8 mouse cellular contexts compared by ENCODE assay signal in genomic region chr7:44898607-44899006, GRCm38 (mm10). TPM values are rescaled to one million over a fixed set of nuclear protein-coding genes. Genes with fewer than 3 reads are reported as not detected.
DNase-seq lines count a peak whose midpoint lies in the region; ATAC-seq lines count a peak whose summit lies in the region.

No protein-coding gene starts in this region.

- no peak overlapping the region for H3K9ac ChIP-seq in forebrain, embryonic 15.5 days (replicated peaks)
- peak overlapping the region; percentile 10; the same call in 1 of the 2 replicates for H3K9ac ChIP-seq in liver, embryonic 12.5 days

- no peak for DNase-seq in forebrain, embryonic 10.5 days (ENCODE audit: extremely low spot score, low spot score)
- peak; percentile 38 for DNase-seq in right cerebral cortex, postnatal 14 days
- DNase-seq in right cerebral cortex, postnatal 36 days (ENCODE audit: low spot score in 2 of 2) = no peak
- peak; percentile 30 to 51 for DNase-seq in heart, postnatal 10 days
- peak; percentile 40 for DNase-seq in yolk sac, embryonic 10.5 days (ENCODE audit: low spot score)
- DNase-seq in left cerebral cortex, adult 18-20 months (ENCODE audit: low spot score in 2 of 2) = no peak

- peak overlapping the region; percentile 25 for H3K4me3 ChIP-seq in forebrain, embryonic 10.5 days
- H3K4me3 ChIP-seq in forebrain, embryonic 15.5 days = no peak overlapping the region
- H3K4me3 ChIP-seq in liver, embryonic 12.5 days = no peak overlapping the region; the same call in 1 of the 2 replicates

- H3K27me3 ChIP-seq in forebrain, embryonic 10.5 days (ENCODE audit: poor library complexity, severe bottlenecking) = no peaks in the 10 kb centered on the region
- H3K27me3 ChIP-seq in forebrain, embryonic 15.5 days = no peaks in the 10 kb centered on the region
- H3K27me3 ChIP-seq in liver, embryonic 12.5 days (replicated peaks) = no peaks in the 10 kb centered on the region

- intact Hi-C loops in heart, postnatal 10 days (cut with DNase I) = loop anchor here (5.0 kb wide), 1 partner anchor 54 kb away; no protein-coding TSS in a partner anchor

- peaks cover 61% of the 10 kb centered on the region for H3K36me3 ChIP-seq in forebrain, embryonic 10.5 days (replicated peaks)
- peaks cover 28% of the 10 kb centered on the region for H3K36me3 ChIP-seq in forebrain, embryonic 15.5 days
- peaks cover 52% of the 10 kb centered on the region for H3K36me3 ChIP-seq in liver, embryonic 12.5 days

- WGBS in forebrain, embryonic 10.5 days = 32% methylated on average over 19 of the region's 19 CpGs
- WGBS in forebrain, embryonic 15.5 days = 37% methylated on average over 19 of the region's 19 CpGs
- WGBS in liver, embryonic 12.5 days (ENCODE audit: insufficient replicate concordance) = 34% methylated on average over 19 of the region's 19 CpGs

- H3K27ac ChIP-seq in forebrain, embryonic 10.5 days = peak overlapping the region; percentile 54
- no peak overlapping the region for H3K27ac ChIP-seq in forebrain, embryonic 15.5 days (replicated peaks)
- peak overlapping the region; percentile 59 for H3K27ac ChIP-seq in liver, embryonic 12.5 days

- no peak for ATAC-seq in forebrain, embryonic 15.5 days (replicated peaks)
- ATAC-seq in liver, embryonic 12.5 days = peak; percentile 48

- no peak overlapping the region for H3K4me2 ChIP-seq in forebrain, embryonic 15.5 days (replicated peaks)
- H3K4me2 ChIP-seq in liver, embryonic 12.5 days = peak overlapping the region; percentile 48

- peaks cover 77% of the 10 kb centered on the region for H3K4me1 ChIP-seq in forebrain, embryonic 10.5 days
- H3K4me1 ChIP-seq in forebrain, embryonic 15.5 days = peaks cover 56% of the 10 kb centered on the region
- H3K4me1 ChIP-seq in liver, embryonic 12.5 days = peaks cover 75% of the 10 kb centered on the region

- H3K9me3 ChIP-seq in forebrain, embryonic 10.5 days = no peaks in the 10 kb centered on the region
- H3K9me3 ChIP-seq in forebrain, embryonic 15.5 days = no peaks in the 10 kb centered on the region
- no peaks in the 10 kb centered on the region for H3K9me3 ChIP-seq in liver, embryonic 12.5 days (replicated peaks)

RNA-seq across cellular contexts. Expression of gene Fuz, which starts 2.7 kb away (rescaled TPM):
- 24.8 and 25.0 TPM in 2 replicates for polyA plus RNA-seq in forebrain, embryonic 10.5 days (2016; fragmentation: Nextera tagmentation; extraction: Ambion mirVana)
- polyA plus RNA-seq in forebrain, embryonic 15.5 days (2015; fragmentation: Nextera tagmentation; extraction: Ambion mirVana) = 20.6 and 22.1 TPM in 2 replicates
- 10 to 100 TPM; 12.2 to 18.2 TPM for total RNA-seq in heart, postnatal 10 days (2021)
- 9.0 and 11.4 TPM in 2 replicates for polyA plus RNA-seq in liver, embryonic 12.5 days (2016; fragmentation: Nextera tagmentation; extraction: Ambion mirVana)
- 10 to 100 TPM; 22.2 to 24.2 TPM for total RNA-seq in left cerebral cortex, adult 18-20 months (2021)

RNA-seq across cellular contexts. Expression of gene Med25, which starts 6.1 kb away (rescaled TPM):
- polyA plus RNA-seq in forebrain, embryonic 10.5 days (2016; fragmentation: Nextera tagmentation; extraction: Ambion mirVana) = 175 and 185 TPM in 2 replicates
- polyA plus RNA-seq in forebrain, embryonic 15.5 days (2015; fragmentation: Nextera tagmentation; extraction: Ambion mirVana) = 164 and 166 TPM in 2 replicates
- total RNA-seq in heart, postnatal 10 days (2021) = 10 to 100 TPM; 67.7 to 77.1 TPM
- 60.4 and 61.0 TPM in 2 replicates for polyA plus RNA-seq in liver, embryonic 12.5 days (2016; fragmentation: Nextera tagmentation; extraction: Ambion mirVana)
- 10 to 100 TPM; 85.9 to 94.9 TPM for total RNA-seq in left cerebral cortex, adult 18-20 months (2021)

RNA-seq across cellular contexts. Expression of gene Ptov1, which starts 29.0 kb away (rescaled TPM):
- 415 and 438 TPM in 2 replicates for polyA plus RNA-seq in forebrain, embryonic 10.5 days (2016; fragmentation: Nextera tagmentation; extraction: Ambion mirVana)
- polyA plus RNA-seq in forebrain, embryonic 15.5 days (2015; fragmentation: Nextera tagmentation; extraction: Ambion mirVana) = 583 and 618 TPM in 2 replicates
- 100 to 1,000 TPM; 189 to 196 TPM for total RNA-seq in heart, postnatal 10 days (2021)
- polyA plus RNA-seq in liver, embryonic 12.5 days (2016; fragmentation: Nextera tagmentation; extraction: Ambion mirVana) = 114 and 121 TPM in 2 replicates
- total RNA-seq in left cerebral cortex, adult 18-20 months (2021) = 100 to 1,000 TPM; 280 to 295 TPM

RNA-seq across cellular contexts. Expression of gene Ap2a1, which starts 30.7 kb away (rescaled TPM):
- 69.1 and 69.5 TPM in 2 replicates for polyA plus RNA-seq in forebrain, embryonic 10.5 days (2016; fragmentation: Nextera tagmentation; extraction: Ambion mirVana)
- polyA plus RNA-seq in forebrain, embryonic 15.5 days (2015; fragmentation: Nextera tagmentation; extraction: Ambion mirVana) = 105 and 107 TPM in 2 replicates
- total RNA-seq in heart, postnatal 10 days (2021) = 10 to 100 TPM; 90.9 to 91.1 TPM
- polyA plus RNA-seq in liver, embryonic 12.5 days (2016; fragmentation: Nextera tagmentation; extraction: Ambion mirVana) = 85.1 and 86.5 TPM in 2 replicates
- 100 to 1,000 TPM; 328 to 355 TPM for total RNA-seq in left cerebral cortex, adult 18-20 months (2021)

RNA-seq across cellular contexts. Expression of gene Pnkp, which starts 41.7 kb away (rescaled TPM):
- polyA plus RNA-seq in forebrain, embryonic 10.5 days (2016; fragmentation: Nextera tagmentation; extraction: Ambion mirVana) = 37.8 and 39.8 TPM in 2 replicates
- 32.1 and 35.3 TPM in 2 replicates for polyA plus RNA-seq in forebrain, embryonic 15.5 days (2015; fragmentation: Nextera tagmentation; extraction: Ambion mirVana)
- 10 to 100 TPM; 18.1 to 21.6 TPM for total RNA-seq in heart, postnatal 10 days (2021)
- 26.1 and 26.7 TPM in 2 replicates for polyA plus RNA-seq in liver, embryonic 12.5 days (2016; fragmentation: Nextera tagmentation; extraction: Ambion mirVana)
- total RNA-seq in left cerebral cortex, adult 18-20 months (2021) = 10 to 100 TPM; 27.1 to 27.7 TPM

Comparison
In these comparisons a context has a peak if more than half of its experiments do, and no peak if none do; other contexts are left out.
1. DNase-seq: peak in right cerebral cortex, postnatal 14 days (single experiment), heart, postnatal 10 days (2 of 2) and yolk sac, embryonic 10.5 days (single experiment); none in forebrain, embryonic 10.5 days (single experiment), right cerebral cortex, postnatal 36 days (0 of 2) and left cerebral cortex, adult 18-20 months (0 of 2).